Mouse (Mus musculus) lung, adult 2 months (tissue): ENCODE measurements around the gene Alpi.

Source experiments
- CTCF ChIP-seq: fragments of 200-500 bp; IDR thresholded peaks from 2 replicates; pipeline ENCODE4 v1.5.1; 2011; ENCODE audit warnings: mild to moderate bottlenecking, low read length, control low read depth; ENCODE audit not compliant: insufficient read depth
- POLR2A ChIP-seq: fragments of 200-500 bp; IDR thresholded peaks from 2 replicates; pipeline ENCODE4 v1.6.1; 2011; ENCODE audit warnings: low read depth, mild to moderate bottlenecking, control low read depth, low read length, borderline replicate concordance; ENCODE audit errors: extremely low read depth

- TF ChIP-seq CTCF: no peak
- TF ChIP-seq POLR2A: no peak
Measured at GRCm38 (mm10) chr1:87114784-87115183, 13.4 kb upstream of the Alpi start.
